Mouse (Mus musculus): ENCODE measurements around the gene Ppp1r12a. TPM values are rescaled to one million over a fixed set of nuclear protein-coding genes. Genes with fewer than 3 reads are reported as not detected.

Gene Ppp1r12a
- polyA plus RNA-seq, 1 experiment = 86.8 TPM

- H3K4me1 ChIP-seq (ENCODE audit: control insufficient read depth, insufficient read depth, low read length) = peaks cover 5% of the 10 kb centered on the region; the same call in 1 of the 2 replicates
- H3K4me3 ChIP-seq (ENCODE audit: insufficient read depth, low read length) = no peak overlapping the region
- TF ChIP-seq POLR2A (IDR thresholded peaks at IDR 0.05; ENCODE audit: extremely low read depth, insufficient read depth, low read length) (no peak), CTCF (IDR thresholded peaks at IDR 0.05; ENCODE audit: extremely low read depth, insufficient read depth, low read length) (no peak)
- H3K27ac ChIP-seq (ENCODE audit: insufficient read depth, low read length) = no peak overlapping the region
Observed at GRCm38 (mm10) chr10:108190626-108191025, 28.6 kb downstream of the Ppp1r12a start.

- Histone ChIP-seq H3K4me1 (ENCODE audit: control insufficient read depth, insufficient read depth, low read length) (peaks cover 5% of the 10 kb centered on the region; the same call in 1 of the 2 replicates), H3K27ac (ENCODE audit: insufficient read depth, low read length) (peak overlapping the region; percentile 81; the same call in 1 of the 2 replicates), H3K4me3 (ENCODE audit: insufficient read depth, low read length) (no peak overlapping the region)
- TF ChIP-seq POLR2A (IDR thresholded peaks at IDR 0.05; ENCODE audit: extremely low read depth, insufficient read depth, low read length) = no peak
- no peak for TF ChIP-seq CTCF (IDR thresholded peaks at IDR 0.05; ENCODE audit: extremely low read depth, insufficient read depth, low read length)
Observed at GRCm38 (mm10) chr10:108191381-108191787, 29.4 kb downstream of the Ppp1r12a start.

DNA sequence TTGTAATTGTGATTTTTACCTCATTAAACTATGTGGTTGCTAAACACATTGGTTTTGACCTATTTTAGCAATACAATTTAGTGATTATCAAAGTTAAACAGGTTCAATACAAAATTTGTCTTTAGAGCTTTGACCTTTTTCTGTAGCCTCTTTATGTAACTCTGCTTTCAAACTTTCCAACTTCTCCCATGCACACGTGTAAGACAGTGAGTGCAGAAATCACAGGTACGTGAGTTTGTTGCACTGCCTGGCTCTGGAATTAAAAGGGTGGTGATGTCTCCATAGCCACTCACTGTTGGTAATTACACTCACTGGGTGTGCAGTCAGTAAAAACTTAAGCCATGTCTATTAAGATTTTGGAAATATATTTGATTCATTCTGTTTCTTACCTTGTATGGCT, 30.3 kb downstream of the Ppp1r12a start:
- TF ChIP-seq CTCF (IDR thresholded peaks at IDR 0.05; ENCODE audit: extremely low read depth, insufficient read depth, low read length) = no peak
- no peak for TF ChIP-seq POLR2A (IDR thresholded peaks at IDR 0.05; ENCODE audit: extremely low read depth, insufficient read depth, low read length)
- no peak overlapping the region for H3K27ac ChIP-seq (ENCODE audit: insufficient read depth, low read length)
- no peak overlapping the region for H3K4me3 ChIP-seq (ENCODE audit: insufficient read depth, low read length)
- peaks cover 5% of the 10 kb centered on the region; the same call in 1 of the 2 replicates for H3K4me1 ChIP-seq (ENCODE audit: control insufficient read depth, insufficient read depth, low read length)

DNA sequence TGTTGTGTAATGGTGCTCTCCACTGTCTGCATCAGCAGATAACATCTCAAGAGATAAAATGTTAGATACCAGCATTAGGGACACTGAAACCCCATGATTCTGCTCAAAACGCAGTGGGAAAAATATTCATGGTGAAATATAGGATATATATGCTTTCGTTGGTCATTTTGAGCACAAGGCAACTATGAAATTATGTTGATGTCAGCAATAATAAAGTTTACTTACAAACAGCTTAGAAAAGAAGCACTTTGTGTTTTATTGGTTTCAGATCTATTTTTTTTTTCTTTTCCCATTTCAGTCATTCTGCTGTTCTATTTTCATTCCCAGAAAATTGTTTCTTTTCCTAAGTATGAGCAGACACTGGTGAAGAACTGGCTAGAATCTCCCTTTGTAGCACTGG, 34.1 kb downstream of the Ppp1r12a start:
- no peak for TF ChIP-seq CTCF (IDR thresholded peaks at IDR 0.05; ENCODE audit: extremely low read depth, insufficient read depth, low read length)
- TF ChIP-seq POLR2A (IDR thresholded peaks at IDR 0.05; ENCODE audit: extremely low read depth, insufficient read depth, low read length) = no peak
- H3K4me1 ChIP-seq (ENCODE audit: control insufficient read depth, insufficient read depth, low read length) = peaks cover 5% of the 10 kb centered on the region; the same call in 1 of the 2 replicates
- no peak overlapping the region for H3K4me3 ChIP-seq (ENCODE audit: insufficient read depth, low read length)
- no peak overlapping the region for H3K27ac ChIP-seq (ENCODE audit: insufficient read depth, low read length)

DNA sequence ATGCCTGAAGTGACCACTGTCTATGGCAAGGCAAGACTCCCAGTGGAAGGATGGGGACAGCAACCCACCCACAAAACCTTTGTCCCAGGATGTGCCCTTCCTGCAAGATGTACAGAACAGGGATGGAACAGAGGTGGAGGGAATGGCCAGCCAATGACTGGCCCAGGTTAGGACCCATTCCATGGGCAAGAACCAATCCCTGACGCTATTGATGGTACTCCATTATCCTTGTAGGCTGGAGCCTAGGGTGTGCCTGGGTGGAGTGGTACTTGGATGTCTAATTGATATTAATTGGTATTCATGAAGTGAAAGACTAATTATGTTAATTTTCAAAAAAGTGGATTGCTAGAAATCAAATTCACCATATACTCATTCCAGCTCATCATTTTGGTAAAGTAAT, 35.5 kb downstream of the Ppp1r12a start:
- no peak overlapping the region for H3K27ac ChIP-seq (ENCODE audit: insufficient read depth, low read length)
- H3K4me1 ChIP-seq (ENCODE audit: control insufficient read depth, insufficient read depth, low read length) = no peaks in the 10 kb centered on the region; the same call in 1 of the 2 replicates
- H3K4me3 ChIP-seq (ENCODE audit: insufficient read depth, low read length) = no peak overlapping the region
- TF ChIP-seq POLR2A (IDR thresholded peaks at IDR 0.05; ENCODE audit: extremely low read depth, insufficient read depth, low read length) = no peak
- no peak for TF ChIP-seq CTCF (IDR thresholded peaks at IDR 0.05; ENCODE audit: extremely low read depth, insufficient read depth, low read length)

- Histone ChIP-seq H3K4me3 (ENCODE audit: insufficient read depth, low read length) (no peak overlapping the region), H3K4me1 (ENCODE audit: control insufficient read depth, insufficient read depth, low read length) (peaks cover 2% of the 10 kb centered on the region; the same call in 1 of the 2 replicates), H3K27ac (ENCODE audit: insufficient read depth, low read length) (no peak overlapping the region)
- TF ChIP-seq CTCF (IDR thresholded peaks at IDR 0.05; ENCODE audit: extremely low read depth, insufficient read depth, low read length) (no peak), POLR2A (IDR thresholded peaks at IDR 0.05; ENCODE audit: extremely low read depth, insufficient read depth, low read length) (no peak)
Observed at GRCm38 (mm10) chr10:108198945-108199344, 37.0 kb downstream of the Ppp1r12a start.

DNA sequence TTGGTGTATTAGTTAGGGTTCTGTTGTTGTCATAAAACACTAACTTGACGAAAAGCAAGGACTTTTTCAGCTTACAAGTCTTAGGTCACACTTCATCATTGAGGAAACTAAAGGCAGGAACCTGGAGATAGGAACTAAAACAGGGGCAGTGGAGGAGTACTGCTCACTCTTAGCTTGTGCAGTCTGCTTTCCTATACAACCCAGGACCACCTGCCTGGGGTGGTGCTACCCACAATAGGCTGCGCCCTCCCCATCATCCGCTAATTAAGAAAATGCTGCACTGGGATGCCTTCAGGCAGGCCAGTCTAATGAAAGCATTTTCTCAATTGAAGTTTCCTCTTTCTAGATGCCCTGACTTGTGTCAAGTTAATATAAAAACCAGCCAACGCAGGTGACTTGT, 40.1 kb downstream of the Ppp1r12a start:
- H3K27ac ChIP-seq (ENCODE audit: insufficient read depth, low read length) = no peak overlapping the region
- no peak overlapping the region for H3K4me3 ChIP-seq (ENCODE audit: insufficient read depth, low read length)
- H3K4me1 ChIP-seq (ENCODE audit: control insufficient read depth, insufficient read depth, low read length) = 0 out of 2 replicates have a peak, but pooled peaks cover 2% of the 10 kb centered on the region
- TF ChIP-seq POLR2A (IDR thresholded peaks at IDR 0.05; ENCODE audit: extremely low read depth, insufficient read depth, low read length) (no peak), CTCF (IDR thresholded peaks at IDR 0.05; ENCODE audit: extremely low read depth, insufficient read depth, low read length) (no peak)

- Histone ChIP-seq H3K4me3 (ENCODE audit: insufficient read depth, low read length) (no peak overlapping the region), H3K4me1 (ENCODE audit: control insufficient read depth, insufficient read depth, low read length) (0 out of 2 replicates have a peak, but pooled peaks cover 2% of the 10 kb centered on the region), H3K27ac (ENCODE audit: insufficient read depth, low read length) (no peak overlapping the region)
- TF ChIP-seq CTCF (IDR thresholded peaks at IDR 0.05; ENCODE audit: extremely low read depth, insufficient read depth, low read length) (no peak), POLR2A (IDR thresholded peaks at IDR 0.05; ENCODE audit: extremely low read depth, insufficient read depth, low read length) (no peak)
Observed at GRCm38 (mm10) chr10:108203440-108203839, 41.4 kb downstream of the Ppp1r12a start.

DNA sequence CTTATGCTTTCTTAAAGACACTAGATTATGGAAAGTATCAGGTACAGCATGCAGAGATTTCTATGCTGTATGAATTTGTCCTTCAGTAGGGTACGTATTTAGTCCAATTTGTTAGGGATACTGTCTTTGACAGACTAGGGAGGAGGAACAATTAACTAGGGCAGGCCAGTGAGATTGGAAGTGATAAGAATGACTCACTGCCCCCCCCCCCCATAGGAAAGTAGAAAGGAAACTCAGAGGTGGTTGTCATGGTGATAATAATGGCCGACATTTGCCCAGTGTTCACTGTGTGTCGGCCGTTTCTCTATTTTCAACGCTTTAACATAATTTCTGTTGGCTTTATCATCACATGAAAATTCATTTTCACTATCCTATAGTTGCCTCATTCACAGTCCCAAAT, 47.4 kb downstream of the Ppp1r12a start:
- no peak overlapping the region for H3K4me3 ChIP-seq (ENCODE audit: insufficient read depth, low read length)
- TF ChIP-seq CTCF (IDR thresholded peaks at IDR 0.05; ENCODE audit: extremely low read depth, insufficient read depth, low read length) (no peak), POLR2A (IDR thresholded peaks at IDR 0.05; ENCODE audit: extremely low read depth, insufficient read depth, low read length) (no peak)
- no peak overlapping the region for H3K27ac ChIP-seq (ENCODE audit: insufficient read depth, low read length)
- no peaks in the 10 kb centered on the region for H3K4me1 ChIP-seq (ENCODE audit: control insufficient read depth, insufficient read depth, low read length)

GRCm38 (mm10) chr10:108224413-108224812, 62.4 kb downstream of the Ppp1r12a start:
- no peak overlapping the region for H3K27ac ChIP-seq (ENCODE audit: insufficient read depth, low read length)
- TF ChIP-seq CTCF (IDR thresholded peaks at IDR 0.05; ENCODE audit: extremely low read depth, insufficient read depth, low read length) = no peak
- TF ChIP-seq POLR2A (IDR thresholded peaks at IDR 0.05; ENCODE audit: extremely low read depth, insufficient read depth, low read length) = no peak
- H3K4me3 ChIP-seq (ENCODE audit: insufficient read depth, low read length) = no peak overlapping the region
- H3K4me1 ChIP-seq (ENCODE audit: control insufficient read depth, insufficient read depth, low read length) = peaks cover 3% of the 10 kb centered on the region; the same call in 1 of the 2 replicates
